Mouse (Mus musculus) CH12.LX (cell line): ENCODE results near the gene Ddn. TPM values are rescaled to one million over a fixed set of nuclear protein-coding genes. Genes with fewer than 3 reads are reported as not detected.

Experiments
- DNase-seq: peaks from one replicate; pipeline ENCODE4 v3.0.0-alpha.2; 2013; ENCODE audit errors: extremely low read depth
- H3K27ac ChIP-seq: 2 replicates; pipeline ENCODE4 v1.5.1; 2012; ENCODE audit warnings: low read depth, mild to moderate bottlenecking, control low read depth, moderate library complexity; ENCODE audit not compliant: insufficient read depth
- H3K27me3 ChIP-seq: replicated peaks from 2 replicates; pipeline ENCODE3; 2012; ENCODE audit warnings: inconsistent platforms
- H3K36me3 ChIP-seq, 2 experiments: replicated peaks in 1 of 2; 2 replicates each; pipeline versions ENCODE3 to v1.6.1; 2012; ENCODE audit warnings: inconsistent platforms in 1 of 2, low read length in 1 of 2, mild to moderate bottlenecking in 1 of 2, mixed read lengths in 1 of 2, moderate library complexity in 1 of 2; ENCODE audit not compliant: control insufficient read depth in 1 of 2, insufficient read depth in 1 of 2
- H3K4me1 ChIP-seq, 2 experiments: 2 replicates each; pipeline ENCODE4 v1.6.1; 2012; ENCODE audit warnings: inconsistent platforms in 1 of 2, moderate library complexity in 1 of 2; ENCODE audit not compliant: insufficient read depth in 2 of 2, control insufficient read depth in 1 of 2
- H3K4me2 ChIP-seq: 2 replicates; pipeline ENCODE4 v1.6.1; 2012; ENCODE audit warnings: low read depth, mild to moderate bottlenecking, control low read depth; ENCODE audit not compliant: poor library complexity, insufficient read depth, severe bottlenecking
- H3K4me3 ChIP-seq, 3 experiments: fragments of 150-350 bp in 1 of 3; sonication (generic) in 1 of 3; replicated peaks in 1 of 3; 2 replicates each; pipeline versions ENCODE3 to v1.5.1; 2011 to 2012; ENCODE audit warnings: low read depth in 2 of 3, low read length in 2 of 3, mild to moderate bottlenecking in 2 of 3, moderate library complexity in 2 of 3, control low read depth in 1 of 3, improper control_type of control experiment in 1 of 3, inconsistent platforms in 1 of 3, mixed read lengths in 1 of 3; ENCODE audit not compliant: poor library complexity in 1 of 3
- H3K79me2 ChIP-seq: replicated peaks from 2 replicates; pipeline ENCODE4 v1.6.1; 2012; ENCODE audit warnings: mild to moderate bottlenecking, moderate library complexity; ENCODE audit not compliant: control insufficient read depth, poor library complexity, insufficient read depth, severe bottlenecking; ENCODE audit errors: extremely low read depth
- H3K9ac ChIP-seq: 2 replicates; pipeline ENCODE4 v1.6.1; 2012; ENCODE audit warnings: low read depth, mild to moderate bottlenecking, control low read depth, moderate library complexity; ENCODE audit not compliant: insufficient read depth
- H3K9me3 ChIP-seq: replicated peaks from 2 replicates; pipeline ENCODE3; 2012; ENCODE audit warnings: low read length, inconsistent platforms, mixed read lengths
- CHD1 ChIP-seq: IDR thresholded peaks from 2 replicates; pipeline ENCODE4 v1.6.1; 2012; ENCODE audit warnings: low read depth, low read length, improper control_type of control experiment, inconsistent platforms
- CTCF ChIP-seq, 2 experiments: IDR thresholded peaks in 1 of 2; conservative IDR thresholded peaks in 1 of 2; 2 replicates each; pipeline ENCODE4 v1.5.1; 2011 to 2012; ENCODE audit warnings: low read depth in 2 of 2, low read length in 2 of 2, improper control_type of control experiment in 1 of 2, inconsistent platforms in 1 of 2, mild to moderate bottlenecking in 1 of 2, moderate library complexity in 1 of 2
- EP300 ChIP-seq: IDR thresholded peaks from 2 replicates; pipeline ENCODE4 v1.6.1; 2011; ENCODE audit warnings: low read length, improper control_type of control experiment
- MAX ChIP-seq: IDR thresholded peaks from 2 replicates; pipeline ENCODE4 v1.6.1; 2011; ENCODE audit warnings: low read length, improper control_type of control experiment
- MAZ ChIP-seq: IDR thresholded peaks from 2 replicates; pipeline ENCODE4 v1.6.1; 2012; ENCODE audit warnings: low read depth, mild to moderate bottlenecking, inconsistent platforms, low read length, improper control_type of control experiment, moderate library complexity
- MYC ChIP-seq: IDR thresholded peaks from 2 replicates; pipeline ENCODE4 v1.6.1; 2011; ENCODE audit warnings: low read depth, mild to moderate bottlenecking, improper control_type of control experiment, low read length
- PAX5 ChIP-seq: IDR thresholded peaks from 2 replicates; pipeline ENCODE4 v1.6.1; 2012; ENCODE audit warnings: low read length, inconsistent platforms, mixed read lengths
- RAD21 ChIP-seq: IDR thresholded peaks from 2 replicates; pipeline ENCODE4 v1.6.1; 2011; ENCODE audit warnings: low read depth, mild to moderate bottlenecking, low read length, improper control_type of control experiment, moderate library complexity
- SIN3A ChIP-seq: IDR thresholded peaks from 2 replicates; pipeline ENCODE4 v1.6.1; 2012; ENCODE audit warnings: low read length, improper control_type of control experiment, inconsistent platforms
- SMC3 ChIP-seq: IDR thresholded peaks from 2 replicates; pipeline ENCODE4 v1.6.1; 2011; ENCODE audit warnings: low read depth, low read length, improper control_type of control experiment
- TBP ChIP-seq: conservative IDR thresholded peaks from 2 replicates; pipeline ENCODE4 v1.6.1; 2011; ENCODE audit warnings: low read depth, low read length, improper control_type of control experiment
- USF2 ChIP-seq: conservative IDR thresholded peaks from 2 replicates; pipeline ENCODE4 v1.6.1; 2011; ENCODE audit warnings: low read depth, low read length, improper control_type of control experiment
- ZNF384 ChIP-seq: IDR thresholded peaks from 2 replicates; pipeline ENCODE4 v1.6.1; 2012; ENCODE audit warnings: low read depth, low read length, improper control_type of control experiment, inconsistent platforms
- dilution Hi-C: fragments of 300-500 bp; cut with MboI; formaldehyde crosslinking; loops from 2 replicates; pipeline ENCODE4 v1.14.3; 2020; ENCODE audit warnings: low sequenced_read_pairs; ENCODE audit not compliant: extremely low pct_unique_long_range_greater_than_20kb, extremely low pct_ligation_motif_present
- in situ Hi-C: fragments of 300-500 bp; cut with MboI; formaldehyde crosslinking; loops from 3 replicates; pipeline ENCODE4 v1.14.3; 2019; ENCODE audit warnings: low sequenced_read_pairs, low pct_ligation_motif_present, low pct_unique_long_range_greater_than_20kb, mixed read lengths
- polyA plus RNA-seq: library from polyadenylated mRNA; unstranded; fragments of >175 nt; gene quantifications from 2 replicates; pipeline ENCODE4 v1.2.1, GENCODE M21; 2012; ENCODE audit warnings: low read depth; ENCODE audit not compliant: insufficient read length
- total RNA-seq, 2 experiments: library from RNA; depleted of rRNA; stranded (reverse); fragments of 300-350 nt in 1 of 2; fragments of >200 nt in 1 of 2; gene quantifications; 2 replicates each; pipeline ENCODE4 v1.2.3; 2012 to 2014

Ddn gene
- total and polyA plus RNA-seq, 3 experiments = 0.04 TPM; not detected in 2

DNA sequence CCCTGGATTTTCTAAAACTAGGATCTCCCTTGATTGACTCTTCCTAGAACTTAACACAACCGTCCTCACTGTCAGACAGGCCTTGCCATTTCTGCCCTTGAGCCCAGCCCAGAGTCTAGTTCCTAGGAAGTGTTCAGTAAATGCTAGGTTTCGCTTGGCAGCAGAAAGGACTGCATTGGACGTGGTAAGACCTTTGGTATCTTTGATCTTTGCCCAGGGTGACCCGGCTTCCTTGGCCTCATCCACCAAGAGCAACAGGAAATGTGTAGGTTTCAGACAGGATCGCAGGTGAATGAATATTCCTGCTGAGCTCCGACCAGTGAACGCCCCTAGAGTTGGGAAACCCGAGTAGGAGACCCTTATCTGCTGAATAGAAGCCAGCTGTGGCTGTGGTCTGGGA is 6.4 kb downstream of the Ddn start:
- Histone ChIP-seq H3K27ac (no peak overlapping the region), H3K4me1 (peaks cover 2 to 35% of the 10 kb centered on the region in 2 experiments; a peak in 2 of 4 replicates), H3K4me3 (no peak overlapping the region), H3K27me3 (peaks cover 75% of the 10 kb centered on the region), H3K36me3 (no peaks in the 10 kb centered on the region), H3K4me2 (no peak overlapping the region), H3K9me3 (peaks cover 16% of the 10 kb centered on the region), H3K9ac (no peak overlapping the region), H3K79me2 (no peaks in the 10 kb centered on the region)
- no peak for DNase-seq
- in situ Hi-C loops (loop anchor here (5.0 kb wide), 1 partner anchor 81 kb away; no protein-coding TSS in a partner anchor), dilution Hi-C loops (no loop called here)
- no peak for TF ChIP-seq MAZ
- no peak for TF ChIP-seq SIN3A
- TF ChIP-seq USF2 = no peak
- no peak for TF ChIP-seq PAX5
- TF ChIP-seq CHD1 = no peak
- TF ChIP-seq ZNF384 = no peak
- TF ChIP-seq CTCF (conservative IDR thresholded peaks at IDR 0.05 in 1 of 2, IDR thresholded peaks at IDR 0.05 in 1 of 2; ENCODE audit: low read depth in 2 of 2, low read length in 2 of 2) = no peak
- TF ChIP-seq MYC = no peak

DNA sequence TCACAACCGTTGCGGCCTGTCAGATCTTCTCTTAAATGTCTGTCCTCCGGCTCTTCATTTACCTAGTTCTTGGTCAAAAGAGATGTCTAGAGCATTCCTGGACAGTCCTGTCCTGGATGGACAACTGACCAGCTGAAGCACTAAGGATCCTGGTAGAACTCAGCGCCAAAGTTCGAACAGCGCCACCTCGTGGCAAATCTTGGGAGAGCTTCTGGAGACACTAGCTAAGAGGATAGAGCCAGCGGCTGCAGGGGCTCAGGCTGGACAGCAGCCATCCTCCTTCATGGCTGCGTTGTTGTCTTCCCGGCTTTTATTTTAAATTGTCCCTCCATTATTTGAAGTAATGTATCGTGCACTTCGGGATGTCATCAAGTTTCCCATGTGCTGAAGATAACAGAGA is 9.9 kb downstream of the Ddn start:
- H3K9ac ChIP-seq = no peak overlapping the region
- no peaks in the 10 kb centered on the region for H3K79me2 ChIP-seq
- no peaks in the 10 kb centered on the region for H3K9me3 ChIP-seq
- in situ Hi-C loops = no loop called here
- no peak overlapping the region; the same call in 1 of the 2 replicates for H3K4me2 ChIP-seq
- peaks cover 22 to 55% of the 10 kb centered on the region in 2 experiments for H3K4me1 ChIP-seq
- H3K27ac ChIP-seq = no peak overlapping the region
- no peak overlapping the region for H3K4me3 ChIP-seq
- peak; percentile 90 for TF ChIP-seq SMC3
- TF ChIP-seq CTCF (conservative IDR thresholded peaks at IDR 0.05 in 1 of 2, IDR thresholded peaks at IDR 0.05 in 1 of 2; ENCODE audit: low read depth in 2 of 2, low read length in 2 of 2) = peak; percentile 88 to 93
- TF ChIP-seq MAX = 0 out of 2 replicates have a peak, but pooled peaks have one; percentile 2
- TF ChIP-seq TBP = no peak
- no peak for TF ChIP-seq CHD1
- peak; percentile 60 for TF ChIP-seq RAD21
- TF ChIP-seq, all 38 proteins: peak for 4
- dilution Hi-C loops = no loop called here
- peak; percentile 80 for DNase-seq
- H3K36me3 ChIP-seq = no peaks in the 10 kb centered on the region
- peaks cover 55% of the 10 kb centered on the region for H3K27me3 ChIP-seq

DNA sequence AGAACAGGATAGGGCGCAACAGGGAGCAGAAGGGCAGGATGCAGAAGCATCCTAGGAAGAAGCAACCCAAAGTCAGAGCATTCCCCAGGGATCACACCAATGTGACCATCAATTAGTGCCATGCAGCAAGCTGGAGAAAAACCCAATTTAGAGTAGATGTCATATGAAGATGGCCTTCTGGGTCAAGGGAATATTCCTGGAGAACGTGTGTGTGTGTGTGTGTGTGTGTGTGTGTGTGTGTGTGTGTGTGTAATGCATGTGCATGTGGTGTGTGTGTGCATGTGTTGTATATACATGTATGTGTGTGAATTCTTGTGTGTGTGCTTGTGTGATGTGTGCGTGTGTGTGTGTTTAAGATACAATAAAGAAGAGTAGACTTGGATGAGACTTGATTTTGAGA is 10.4 kb downstream of the Ddn start:
- H3K79me2 ChIP-seq = no peaks in the 10 kb centered on the region
- no peak overlapping the region for H3K4me3 ChIP-seq
- no peak overlapping the region for H3K27ac ChIP-seq
- no peak for DNase-seq
- dilution Hi-C loops (no loop called here), in situ Hi-C loops (no loop called here)
- TF ChIP-seq EP300 (no peak), MAX (0 out of 2 replicates have a peak, but pooled peaks have one; percentile 1)
- no peaks in the 10 kb centered on the region for H3K9me3 ChIP-seq
- no peak overlapping the region for H3K9ac ChIP-seq
- H3K4me1 ChIP-seq = peaks cover 22 to 53% of the 10 kb centered on the region in 2 experiments
- no peak overlapping the region for H3K4me2 ChIP-seq
- H3K27me3 ChIP-seq = peaks cover 54% of the 10 kb centered on the region
- no peaks in the 10 kb centered on the region for H3K36me3 ChIP-seq
